Mouse (Mus musculus) left cerebral cortex, adult 2 months (tissue): ENCODE measurements around the gene Mau2. TPM values are rescaled to one million over a fixed set of nuclear protein-coding genes. Genes with fewer than 3 reads are reported as not detected.
A peak's percentile ranks its signal among the peaks of the same experiment; 100 is the strongest.
"Not testable (repeated sequence)": the region's sequence is repeated elsewhere in the genome, so short reads cannot be mapped to it uniquely, and the experiment has no call there.

Experiments
- DNase-seq, 2 experiments: peaks; one replicate each; pipeline ENCODE4 v3.0.0; 2021 to 2022; ENCODE audit warnings: low spot score in 2 of 2, mixed read lengths in 1 of 2; ENCODE audit errors: extremely low spot score in 1 of 2
- H3K27ac ChIP-seq: fragments of 200-600 bp; 2 replicates; pipeline ENCODE4 v1.8.1; 2022
- H3K4me3 ChIP-seq: fragments of 200-600 bp; 2 replicates; pipeline ENCODE4 v1.8.1; 2022
- CTCF ChIP-seq: fragments of 200-600 bp; IDR thresholded peaks from 2 replicates; pipeline ENCODE4 v1.8.1; 2022; ENCODE audit warnings: antibody characterized with exemption, mild to moderate bottlenecking, moderate library complexity
- intact Hi-C: fragments of 180-260 bp; cut with DNase I; formaldehyde crosslinking; loops from one replicate; pipeline ENCODE4 v1.15.1; 2025
- total RNA-seq, 2 experiments: library from RNA; stranded (reverse); gene quantifications; 2 replicates each; pipeline ENCODE4 v1.2.3; 2021

Mau2 gene
- total RNA-seq, 2 experiments from 2014 or later: 74.4 to 75.2 TPM

DNA sequence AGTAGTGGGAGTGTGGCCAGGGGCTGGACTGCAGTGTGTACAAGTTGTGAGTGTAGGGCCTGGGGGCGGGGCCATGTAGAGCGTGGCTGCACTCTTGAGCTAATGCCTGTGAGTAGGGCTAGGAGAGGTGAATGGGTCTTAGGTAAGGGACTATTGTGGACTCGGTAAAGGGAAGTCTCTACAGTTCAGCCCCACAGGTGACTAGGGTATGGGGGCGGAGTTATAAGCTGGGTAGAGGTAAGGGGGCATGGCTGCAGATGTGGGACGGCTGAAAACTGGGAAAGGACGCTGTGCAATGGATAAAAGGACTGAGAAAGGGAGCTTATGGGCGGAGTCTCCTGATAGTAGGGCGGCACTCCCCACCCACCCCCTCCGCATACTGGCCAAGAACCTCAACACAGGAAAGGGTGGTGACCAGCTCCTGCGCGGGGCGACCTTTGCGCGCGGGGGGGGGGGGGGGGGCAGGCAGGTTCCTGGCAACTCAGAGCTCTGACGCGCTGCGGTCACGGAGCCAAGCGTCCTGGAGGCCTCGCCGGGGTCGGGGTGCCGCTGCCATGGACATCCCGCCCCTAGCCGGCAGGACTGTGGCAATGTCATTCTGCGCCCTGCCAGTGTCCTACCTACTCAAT is 30.0 kb upstream of the Mau2 start, which contains the start of gene Tm6sf2:
TSS of gene Tm6sf2 (plus strand) at position 484 of the 629 bp plus-strand sequence.
- H3K4me3 ChIP-seq: no peak within 1 kb of the TSS
- DNase-seq: no peak
- H3K27ac ChIP-seq: no peak within 1 kb of the TSS
- TF ChIP-seq CTCF: no peak
- intact Hi-C loops: no loop called here

DNA sequence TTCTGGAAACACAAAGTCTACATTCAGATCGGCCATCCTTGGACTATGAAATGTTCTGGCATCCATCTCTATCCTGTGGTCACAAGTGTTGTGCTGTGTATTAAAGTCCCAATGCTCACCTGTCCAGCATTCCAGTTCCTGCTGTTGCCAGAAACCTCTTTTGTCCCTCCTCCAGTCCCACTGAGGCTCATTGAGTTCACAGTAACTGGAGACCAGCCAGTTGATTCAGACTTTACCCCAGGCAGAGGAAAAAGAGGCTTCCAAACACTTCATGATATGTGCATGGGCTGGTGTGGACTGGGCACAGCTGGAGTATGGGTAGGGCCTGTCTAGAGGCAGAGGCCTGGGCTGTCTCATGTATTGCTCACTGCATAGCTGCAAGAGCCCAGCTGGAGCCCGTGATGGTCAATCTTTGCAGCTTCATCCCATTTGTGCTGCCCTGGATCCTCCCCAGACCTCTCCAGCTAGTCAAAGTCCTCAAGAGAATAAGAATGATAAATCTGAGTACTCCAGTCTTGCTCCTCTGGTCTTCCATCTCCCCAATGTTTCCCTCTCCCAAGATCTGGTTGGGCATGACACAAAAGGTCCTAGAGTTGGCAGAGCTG is 29.4 kb upstream of the Mau2 start:
- intact Hi-C loops: no loop called here
- no peak for TF ChIP-seq CTCF
- no peak overlapping the region for H3K27ac ChIP-seq
- H3K4me3 ChIP-seq: no peak overlapping the region
- DNase-seq: no peak

GRCm38 (mm10) chr8:70057721-70058120 is 15.2 kb upstream of the Mau2 start:
- DNase-seq: no peak
- H3K4me3 ChIP-seq: no peak overlapping the region
- no peak for TF ChIP-seq CTCF
- H3K27ac ChIP-seq: no peak overlapping the region
- intact Hi-C loops: loop anchor here (5.0 kb wide), 1 partner anchor 125 kb away; no protein-coding TSS in a partner anchor

GRCm38 (mm10) chr8:70050434-70050833 is 7.9 kb upstream of the Mau2 start:
- intact Hi-C loops, H3K27ac ChIP-seq, DNase-seq, H3K4me3 ChIP-seq: not testable (repeated sequence)

- DNase-seq: no peak
- intact Hi-C loops: no loop called here
- Histone ChIP-seq H3K4me3 (no peak overlapping the region), H3K27ac (no peak overlapping the region)
- no peak for TF ChIP-seq CTCF
Observed at GRCm38 (mm10) chr8:70049662-70050061, 7.1 kb upstream of the Mau2 start.

DNA sequence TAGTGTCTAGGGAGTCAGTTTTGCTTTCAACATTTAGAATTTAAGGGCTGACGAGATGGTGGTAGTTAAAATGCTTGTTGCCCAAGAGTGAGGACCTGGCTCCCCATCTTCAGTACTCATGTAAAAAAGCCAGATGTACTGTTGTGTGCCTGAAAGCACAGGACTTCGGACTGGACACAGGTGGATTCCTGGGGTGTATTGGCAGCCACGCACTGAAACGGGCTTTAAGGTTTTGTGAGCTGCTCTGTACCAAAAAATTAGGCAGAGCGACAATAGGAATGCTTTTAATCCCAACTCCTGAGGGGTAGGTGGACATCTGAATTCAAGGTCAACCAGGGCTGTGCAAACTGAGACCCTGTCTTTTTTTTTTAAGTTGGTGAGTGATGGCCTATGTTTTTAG is 1.5 kb upstream of the Mau2 start:
- intact Hi-C loops: loop anchor here (2.0 kb wide), 1 partner anchor 125 kb away; no protein-coding TSS in a partner anchor

GRCm38 (mm10) chr8:70041885-70042546 is 518 bp downstream of the Mau2 start:
- Histone ChIP-seq H3K27ac (peak overlapping the region; percentile 99), H3K4me3 (peak overlapping the region; percentile 99)
- DNase-seq: no peak
- no peak for TF ChIP-seq CTCF
- intact Hi-C loops: loop anchor here (2.0 kb wide), 1 partner anchor 123 kb away; no protein-coding TSS in a partner anchor

More for the DNA sequence above, 1.5 kb upstream of the Mau2 start:
- H3K27ac ChIP-seq: no peak overlapping the region
- TF ChIP-seq CTCF: no peak
- H3K4me3 ChIP-seq: peak overlapping the region; percentile 99
- no peak for DNase-seq

- no peak for TF ChIP-seq CTCF
- DNase-seq: no peak
- intact Hi-C loops: no loop called here
- no peak overlapping the region for H3K4me3 ChIP-seq
- H3K27ac ChIP-seq: no peak overlapping the region
Observed at GRCm38 (mm10) chr8:70037994-70038393, 4.5 kb downstream of the Mau2 start.

DNA sequence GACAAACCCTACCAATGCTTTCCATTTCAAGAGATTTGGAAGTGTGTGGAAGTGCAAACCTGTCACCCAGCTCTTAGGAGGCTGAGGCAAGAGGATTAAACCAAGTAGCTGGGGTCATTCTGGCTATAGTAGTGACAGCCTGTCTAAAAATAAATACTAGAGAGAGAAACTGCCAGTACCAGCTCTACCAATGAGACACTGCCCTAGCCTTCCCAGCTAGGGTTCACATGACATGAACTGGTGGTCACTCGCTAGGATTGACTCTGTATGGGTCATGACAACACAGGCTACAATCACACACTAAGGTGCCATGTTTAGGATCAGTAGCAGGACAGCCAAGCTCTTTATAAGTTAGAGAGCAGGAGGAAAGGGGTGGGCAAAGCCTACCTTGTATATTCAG is 12.3 kb downstream of the Mau2 start:
- intact Hi-C loops: no loop called here
- Histone ChIP-seq H3K27ac (no peak overlapping the region), H3K4me3 (no peak overlapping the region)
- no peak for DNase-seq
- no peak for TF ChIP-seq CTCF

DNA sequence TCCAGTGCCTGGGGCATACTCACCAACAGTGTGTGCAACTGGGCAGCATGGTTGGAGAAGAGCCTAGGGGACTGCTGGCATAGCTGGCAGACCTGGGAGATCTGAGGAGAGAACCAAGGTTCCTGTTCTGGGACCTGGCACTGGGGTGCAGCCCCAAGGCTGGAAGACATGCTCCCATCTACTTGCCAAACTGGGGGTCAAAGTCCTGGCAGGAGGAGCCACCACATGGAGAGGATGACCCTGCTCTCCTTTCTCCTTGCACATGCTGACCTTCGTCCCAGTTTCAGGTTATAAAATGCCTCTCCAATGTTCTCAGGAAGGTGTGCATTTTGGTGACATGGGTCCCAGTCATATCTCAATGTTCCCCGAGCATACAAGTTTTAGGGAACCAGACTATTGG is 16.4 kb downstream of the Mau2 start:
- DNase-seq: no peak
- no peak for TF ChIP-seq CTCF
- Histone ChIP-seq H3K4me3 (no peak overlapping the region), H3K27ac (no peak overlapping the region)
- intact Hi-C loops: no loop called here

DNA sequence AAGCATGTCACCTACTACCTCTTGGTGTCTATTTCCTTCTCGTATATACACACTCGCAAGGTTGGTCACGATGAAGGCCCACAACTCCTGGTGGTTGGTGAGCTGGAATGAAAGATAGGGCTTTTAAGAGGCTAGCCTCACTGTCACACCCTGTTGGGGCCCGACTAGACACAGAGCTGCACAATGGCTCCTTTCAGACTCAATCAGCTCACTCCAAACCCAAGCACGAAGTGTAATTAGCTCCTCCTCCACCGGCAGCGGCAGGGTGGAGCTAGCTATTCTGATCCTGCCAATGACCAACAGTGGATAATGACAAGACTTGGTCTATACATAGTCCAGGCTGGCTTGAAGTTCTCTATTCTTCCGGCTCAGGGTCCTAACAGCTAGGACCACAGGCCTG is 18.9 kb downstream of the Mau2 start:
- Histone ChIP-seq H3K27ac (no peak overlapping the region), H3K4me3 (no peak overlapping the region)
- no peak for DNase-seq
- intact Hi-C loops: no loop called here
- no peak for TF ChIP-seq CTCF

DNA sequence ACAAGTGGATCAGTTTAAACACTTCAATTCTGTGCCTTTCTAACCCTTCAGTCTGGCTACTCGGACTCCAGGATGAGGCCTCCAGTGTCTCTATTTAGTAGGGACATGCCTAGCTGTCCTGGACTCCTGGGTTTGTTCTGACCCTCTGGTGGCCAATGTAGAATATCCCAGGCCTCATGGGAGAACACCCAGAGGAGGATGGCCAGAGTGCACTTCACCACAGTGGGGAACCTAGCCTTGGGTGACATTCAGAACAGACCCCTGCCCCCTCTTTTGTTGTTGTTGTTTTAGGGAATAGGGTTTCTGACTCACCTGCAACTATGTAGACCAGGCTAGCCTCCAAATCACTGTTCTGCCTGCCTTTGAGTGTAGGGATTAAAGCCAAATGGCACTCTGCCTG is 27.5 kb downstream of the Mau2 start:
- intact Hi-C loops: no loop called here
- no peak overlapping the region for H3K4me3 ChIP-seq
- H3K27ac ChIP-seq: no peak overlapping the region
- DNase-seq: no peak
- no peak for TF ChIP-seq CTCF
